ENCODE assay signal across 8 mouse cellular contexts in the genomic region with DNA sequence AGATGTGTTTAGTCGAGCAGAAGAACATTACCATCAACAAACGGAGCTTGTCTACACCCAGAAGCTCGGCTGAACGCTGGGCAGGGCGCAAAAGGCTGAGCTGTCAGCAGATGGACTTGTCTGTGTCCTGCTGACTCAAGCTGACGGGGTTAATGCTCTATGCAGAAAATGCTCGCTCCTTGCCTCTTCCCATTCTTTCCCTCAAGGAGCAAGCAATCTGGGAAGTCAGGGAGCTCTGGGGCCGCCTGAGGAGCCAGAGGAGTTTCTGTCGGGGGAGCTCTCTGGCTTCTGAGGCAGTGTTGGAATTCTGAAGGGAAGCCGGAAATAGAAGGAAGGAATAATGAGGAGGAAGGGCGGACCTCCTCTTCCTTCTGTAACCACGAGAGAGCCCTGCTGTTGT.
DNase-seq lines count a peak whose midpoint lies in the region; ATAC-seq lines count a peak whose summit lies in the region.

No protein-coding gene starts in this region.

- H3K4me3 ChIP-seq in midbrain, embryonic 14.5 days (replicated peaks; ENCODE audit: low read depth, low read length): no peak overlapping the region

- no peaks in the 10 kb centered on the region for H3K9me3 ChIP-seq in midbrain, embryonic 14.5 days (ENCODE audit: control insufficient read depth, low read length)

- DNase-seq in cerebellum, adult 9-11 months: peak; percentile 3
- DNase-seq in cerebellum, adult 8-10 months: no peak
- DNase-seq in ZHBTc4 (ENCODE audit: low read depth, low spot score): peak; percentile 7
- peak; percentile 26 to 62 for DNase-seq in frontal cortex, adult 2 months (ENCODE audit: extremely low spot score in 1 of 2, low spot score in 1 of 2)
- peak; percentile 3 for DNase-seq in kidney, postnatal 14 days
- peak; percentile 7 for DNase-seq in midbrain, embryonic 14.5 days
- no peak for DNase-seq in adrenal gland, adult 18-20 months (ENCODE audit: low spot score in 2 of 2)

- no peak overlapping the region for H3K27ac ChIP-seq in midbrain, embryonic 14.5 days (replicated peaks; ENCODE audit: low read depth, low read length)

- 21% methylated on average over 12 of the region's 12 CpGs for WGBS in midbrain, embryonic 14.5 days

- 0 out of 2 replicates have a peak, but pooled peaks cover 2% of the 10 kb centered on the region for H3K4me1 ChIP-seq in midbrain, embryonic 14.5 days (ENCODE audit: control insufficient read depth, insufficient read depth, low read length)

- H3K27me3 ChIP-seq in midbrain, embryonic 14.5 days (ENCODE audit: control insufficient read depth, insufficient read depth, low read length): no peaks in the 10 kb centered on the region

- peak overlapping the region; percentile 33 for H3K4me2 ChIP-seq in midbrain, embryonic 14.5 days (ENCODE audit: low read length)

- no peak for ATAC-seq in midbrain, embryonic 14.5 days (ENCODE audit: low FRiP score, low TSS enrichment)
- no peak for ATAC-seq in erythroid progenitor cell, adult 5-6 weeks (replicated peaks; ENCODE audit: low FRiP score, poor library complexity, severe bottlenecking)

- no peaks in the 10 kb centered on the region for H3K36me3 ChIP-seq in midbrain, embryonic 14.5 days (ENCODE audit: control insufficient read depth, insufficient read depth, low read length)

- no peak overlapping the region for H3K9ac ChIP-seq in midbrain, embryonic 14.5 days (replicated peaks; ENCODE audit: low read length)

Comparison
In these comparisons a context has a peak if more than half of its experiments do, and no peak if none do; other contexts are left out.
1. DNase-seq: peak in cerebellum, adult 9-11 months (single experiment), ZHBTc4 (single experiment), frontal cortex, adult 2 months (2 of 2), kidney, postnatal 14 days (single experiment) and midbrain, embryonic 14.5 days (single experiment); none in cerebellum, adult 8-10 months (single experiment) and adrenal gland, adult 18-20 months (0 of 2).